Mouse (Mus musculus) kidney, postnatal 36 days (tissue): ENCODE results near the gene Agap2.

Experiments
- DNase-seq, 2 experiments: peaks; one replicate each; pipeline ENCODE4 v3.0.0; 2021 to 2022; ENCODE audit warnings: mixed read lengths in 2 of 2

Agap2 gene

DNA sequence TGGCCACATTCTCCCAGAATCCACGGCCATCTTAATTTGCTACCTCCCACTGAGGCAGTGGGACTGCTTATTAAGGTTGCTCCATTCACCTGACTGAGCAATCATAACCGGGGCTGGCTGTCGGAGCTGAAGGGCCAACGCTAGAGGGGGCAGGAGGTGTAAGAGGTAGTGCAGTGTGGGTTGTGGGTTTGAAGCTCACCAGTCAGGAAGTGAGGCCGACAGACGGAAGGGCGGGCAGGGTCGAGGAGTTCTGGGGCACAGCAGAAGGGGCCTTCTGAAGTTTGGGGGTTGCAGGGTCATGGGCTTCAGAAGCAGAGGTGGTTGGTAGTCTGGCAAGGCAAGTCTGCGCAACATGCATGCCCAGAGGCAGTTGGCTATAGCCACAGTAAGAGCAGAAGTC, at the start of gene Agap2:
Gene Agap2 (plus strand): TSS at position 205 of the 400 bp plus-strand sequence.
- no peak for DNase-seq

GRCm38 (mm10) chr10:127030336-127031296, 44.5 kb upstream of the Agap2 start, which contains the start of gene Tsfm:
Gene Tsfm (minus strand): TSS chr10:127030840.
- peak; percentile 90 to 97 for DNase-seq

DNA sequence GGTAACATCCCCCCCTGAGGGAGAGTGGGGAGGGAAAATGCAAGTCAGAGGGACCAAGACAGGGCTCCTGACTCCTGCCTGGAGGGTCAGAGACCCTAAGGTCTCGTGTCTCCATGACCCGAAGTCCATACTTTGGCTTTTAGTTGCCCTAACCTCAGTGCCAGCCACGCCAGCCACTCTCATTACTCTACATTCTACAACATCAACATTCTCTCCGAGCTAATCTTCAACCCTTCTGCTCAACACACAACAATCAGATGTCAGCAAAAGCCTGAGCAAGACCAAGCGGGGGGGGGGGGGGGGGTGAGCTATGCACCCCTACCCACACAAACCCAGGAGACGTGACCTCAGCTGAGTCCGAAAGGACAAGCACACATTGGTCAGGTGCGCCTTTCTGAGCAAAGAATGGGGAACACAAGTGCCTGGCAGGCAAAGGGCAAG, 41.8 kb upstream of the Agap2 start:
- DNase-seq: peak; percentile 74 to 89

GRCm38 (mm10) chr10:127036273-127036672, 38.8 kb upstream of the Agap2 start:
- peak; percentile 82 to 90 for DNase-seq

DNA sequence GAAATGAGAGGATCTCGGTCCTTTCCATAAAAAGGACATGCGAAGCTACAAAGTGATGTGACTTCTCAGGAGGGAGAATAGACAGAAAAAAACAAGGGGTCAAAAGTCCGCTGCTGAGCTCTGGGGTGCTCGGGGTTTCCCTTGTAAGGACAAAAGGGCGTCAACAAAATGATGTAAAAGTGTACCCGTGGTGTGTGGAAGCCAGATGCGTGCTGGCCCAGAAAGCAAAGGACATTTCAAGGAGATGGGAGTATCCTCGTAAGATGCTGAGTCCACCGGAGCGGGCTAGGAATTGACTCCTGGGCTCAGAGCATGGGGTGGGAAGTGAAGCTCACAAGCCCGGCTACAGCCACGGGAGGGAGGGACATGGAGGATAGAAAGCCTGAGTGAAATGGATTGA, 37.4 kb upstream of the Agap2 start:
- DNase-seq: peak; percentile 58 to 70

DNA sequence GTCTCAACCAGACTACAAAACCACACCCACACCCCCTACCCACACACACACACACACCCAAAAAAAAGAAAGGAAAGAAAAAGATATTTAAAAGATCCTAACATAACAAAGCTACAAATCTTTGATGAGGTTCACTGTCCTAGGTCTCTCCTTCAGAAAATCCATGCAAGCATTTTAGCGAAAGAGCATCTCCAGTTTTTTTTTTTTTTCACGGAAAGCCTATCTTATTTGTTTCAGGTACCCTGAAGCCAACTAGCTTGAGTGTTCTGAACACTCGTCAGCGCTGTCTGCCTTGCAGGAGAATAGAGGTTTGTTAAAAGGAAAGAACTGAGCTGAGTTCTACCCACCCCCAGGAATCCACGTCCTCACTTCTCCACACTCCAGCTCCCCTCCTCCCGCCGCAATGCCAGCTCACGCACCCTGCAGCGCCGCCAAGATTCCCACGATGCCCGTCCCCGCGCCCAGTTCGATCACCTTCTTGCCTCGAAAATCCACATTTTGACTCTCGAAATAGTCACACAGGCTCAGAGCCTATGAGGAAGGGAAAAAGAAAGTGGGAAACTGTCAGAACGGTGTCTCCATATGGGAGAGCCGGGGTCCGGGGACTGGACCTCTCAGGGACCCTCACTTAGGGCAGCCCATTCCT, 34.4 kb upstream of the Agap2 start:
- peak in 1 of 2 experiments; percentile 58 for DNase-seq

GRCm38 (mm10) chr10:127041274-127041766, 33.8 kb upstream of the Agap2 start, which contains the start of the genes Mettl1 and Eef1akmt3:
Gene Mettl1 (plus strand): TSS chr10:127041414.
Gene Eef1akmt3 (minus strand): TSS chr10:127041513.
- DNase-seq: peak in 1 of 2 experiments; percentile 72

- DNase-seq: peak; percentile 88 to 94
Measured at GRCm38 (mm10) chr10:127041774-127042338, 33.2 kb upstream of the Agap2 start.

- DNase-seq: no peak
Measured at GRCm38 (mm10) chr10:127042468-127043115, 32.5 kb upstream of the Agap2 start.

- DNase-seq: peak; percentile 85 to 94
Measured at GRCm38 (mm10) chr10:127043187-127043586, 31.9 kb upstream of the Agap2 start.

- no peak for DNase-seq
Measured at GRCm38 (mm10) chr10:127047954-127048353, 27.1 kb upstream of the Agap2 start, which contains the start of gene Cyp27b1. Gene Cyp27b1 (plus strand): TSS chr10:127048250.

DNA sequence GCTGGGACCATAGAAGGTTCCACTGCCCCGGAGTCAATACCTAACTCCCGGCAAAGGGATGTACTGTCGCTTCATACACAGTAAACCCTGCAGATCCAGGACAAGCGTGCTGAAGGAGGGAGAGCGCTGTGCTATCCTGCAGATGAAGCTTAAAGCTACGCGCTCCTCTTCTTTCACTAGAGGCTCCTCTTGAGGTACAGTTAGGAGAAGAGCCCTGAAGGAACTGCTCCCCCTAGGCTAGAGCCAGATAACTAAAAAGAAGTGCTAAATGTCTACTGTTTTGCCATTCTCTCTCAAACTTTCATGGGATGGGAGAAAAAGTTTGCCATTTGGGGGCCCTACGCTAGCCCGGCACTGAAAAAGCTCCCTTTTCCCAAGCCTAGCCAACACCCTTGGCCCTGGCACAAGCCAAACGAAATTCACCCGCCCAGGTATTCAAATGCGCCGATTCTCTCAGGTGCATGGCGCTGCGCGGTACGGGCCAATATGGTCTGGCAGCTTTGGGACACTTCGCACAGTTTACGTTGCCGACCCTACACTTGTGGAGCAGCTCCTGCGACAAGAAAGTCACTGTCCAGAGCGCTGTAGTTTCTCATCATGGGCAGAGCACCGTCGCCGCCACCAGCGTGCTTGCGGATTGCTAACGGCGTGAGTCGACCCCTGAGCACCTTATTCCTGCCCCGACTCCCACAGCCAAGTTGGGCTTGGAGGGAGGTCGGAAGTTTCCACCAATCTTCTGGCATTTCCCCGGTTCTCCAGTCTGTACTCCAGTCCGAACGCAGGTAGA, 26.3 kb upstream of the Agap2 start:
- peak in 1 of 2 experiments; percentile 51 for DNase-seq

DNA sequence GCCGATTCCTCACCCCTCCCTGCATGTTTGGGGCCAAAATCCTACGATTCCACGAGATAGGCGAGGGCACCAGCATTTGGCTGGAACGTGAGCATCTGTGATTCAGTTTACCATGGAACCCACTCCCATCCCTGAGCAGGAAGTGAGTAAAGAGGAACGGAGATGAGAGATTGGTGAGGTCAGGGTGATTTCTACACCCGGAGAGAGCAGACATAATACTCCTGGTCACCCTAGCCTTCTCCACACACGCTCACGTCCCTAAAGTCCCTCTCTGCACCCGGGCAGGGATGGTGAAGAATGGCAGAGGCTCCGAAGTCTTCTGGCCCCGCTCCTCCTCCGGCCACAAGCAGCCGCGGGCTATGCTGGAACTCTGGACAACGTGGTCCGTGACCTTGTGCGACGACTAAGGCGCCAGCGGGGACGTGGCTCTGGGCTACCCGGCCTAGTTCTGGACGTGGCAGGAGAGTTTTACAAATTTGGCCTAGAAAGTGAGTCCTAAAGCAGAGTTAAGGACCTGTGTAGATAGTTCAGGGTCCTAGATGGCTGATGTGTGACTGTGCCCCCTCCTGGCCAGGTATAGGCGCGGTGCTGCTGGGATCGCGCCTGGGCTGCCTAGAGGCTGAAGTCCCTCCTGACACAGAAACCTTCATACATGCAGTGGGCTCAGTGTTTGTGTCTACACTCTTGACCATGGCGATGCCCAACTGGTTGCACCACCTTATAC, 25.5 kb upstream of the Agap2 start:
- peak in 1 of 2 experiments; percentile 64 for DNase-seq

DNA sequence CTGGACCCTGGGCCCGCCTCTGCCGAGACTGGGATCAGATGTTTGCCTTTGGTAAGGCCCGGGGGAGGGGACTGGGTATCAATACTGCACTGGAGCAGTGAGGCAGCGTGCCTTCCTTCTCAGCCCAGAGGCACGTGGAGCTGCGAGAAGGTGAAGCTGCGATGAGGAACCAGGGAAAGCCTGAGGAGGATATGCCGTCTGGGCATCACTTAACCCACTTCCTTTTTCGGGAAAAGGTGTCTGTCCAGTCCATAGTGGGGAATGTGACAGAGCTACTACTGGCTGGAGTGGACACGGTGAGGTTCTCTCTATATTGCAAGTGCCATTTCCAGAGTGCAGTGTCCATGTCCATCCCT, 25.0 kb upstream of the Agap2 start:
- DNase-seq: no peak

DNA sequence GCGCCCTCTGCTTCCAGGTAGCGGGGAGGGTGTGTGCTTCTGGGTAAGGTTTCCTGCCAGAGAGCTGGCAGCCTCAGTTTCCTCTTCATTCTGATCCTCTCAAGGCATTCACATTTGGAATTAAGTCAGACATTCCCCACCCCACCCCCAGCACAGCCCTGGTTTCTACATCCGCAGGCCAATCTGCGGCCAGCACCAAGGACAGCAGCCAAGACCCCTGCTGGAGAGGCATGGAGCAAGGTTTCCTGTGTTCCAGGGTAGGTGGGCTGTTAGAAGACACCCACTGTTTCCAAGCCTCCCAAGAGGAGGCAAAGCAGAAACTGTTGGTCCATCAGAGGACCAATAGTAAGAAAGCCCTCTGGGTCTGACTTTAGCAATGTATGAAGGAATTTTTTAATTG, 20.4 kb upstream of the Agap2 start:
- peak in 1 of 2 experiments; percentile 58 for DNase-seq

GRCm38 (mm10) chr10:127055406-127055805, 19.7 kb upstream of the Agap2 start:
- no peak for DNase-seq

DNA sequence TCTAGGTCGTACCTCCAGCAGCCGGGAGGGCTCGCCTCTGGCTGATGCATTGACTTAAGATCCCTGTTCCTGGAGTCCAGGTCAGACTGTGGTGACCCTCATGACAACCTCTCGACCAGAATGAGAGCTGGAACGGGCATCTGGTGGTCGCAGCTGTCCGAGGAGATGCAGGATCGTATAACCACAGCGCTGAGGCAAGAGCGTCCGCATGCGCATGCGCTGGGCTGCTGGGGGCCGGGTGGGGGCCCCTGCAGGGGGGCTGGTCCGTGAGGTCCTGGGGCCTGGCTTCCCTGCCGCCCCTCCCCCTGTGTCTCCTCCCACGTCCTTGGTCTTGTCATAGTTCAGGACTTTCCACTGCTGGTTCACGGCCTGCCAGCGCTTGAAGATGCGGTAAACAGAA, 18.6 kb upstream of the Agap2 start:
- no peak for DNase-seq

GRCm38 (mm10) chr10:127058161-127058560, 16.9 kb upstream of the Agap2 start:
- DNase-seq: peak; percentile 80 to 88

DNA sequence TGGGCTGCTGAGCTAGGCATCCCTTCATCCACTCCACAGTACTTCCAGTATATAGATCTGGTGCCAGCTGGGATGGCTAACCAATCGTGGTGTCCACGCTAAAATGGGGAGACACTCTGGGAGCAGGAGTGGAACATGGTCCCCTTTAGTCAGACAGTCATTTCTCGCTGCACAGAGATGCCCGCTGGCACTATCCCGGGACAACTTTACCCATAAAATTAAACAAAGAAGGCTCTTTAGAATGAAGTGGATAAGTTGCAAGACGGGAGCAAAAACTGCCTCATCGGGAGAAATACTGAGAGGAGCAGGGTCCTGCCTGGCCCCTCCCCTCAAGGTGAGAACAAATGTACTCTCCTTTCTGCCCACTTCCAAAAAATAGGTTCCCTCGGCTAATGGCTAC, 16.4 kb upstream of the Agap2 start:
- no peak for DNase-seq

- peak in 1 of 2 experiments; percentile 49 for DNase-seq
Measured at GRCm38 (mm10) chr10:127059174-127059967, 15.7 kb upstream of the Agap2 start.
